8 mouse cellular contexts compared by ENCODE assay signal in genomic region chr12:100529172-100529571, GRCm38 (mm10). TPM values are rescaled to one million over a fixed set of nuclear protein-coding genes. Genes with fewer than 3 reads are reported as not detected.
DNase-seq lines count a peak whose midpoint lies in the region; ATAC-seq and TF ChIP-seq lines count a peak whose summit lies in the region.

No protein-coding gene starts in this region.

- TF ChIP-seq CTCF in forebrain, postnatal 0 days (IDR thresholded peaks at IDR 0.05; ENCODE audit: low read depth): no peak
- TF ChIP-seq CTCF in E14TG2a.4 (conservative IDR thresholded peaks at IDR 0.05; ENCODE audit: low read length): no peak

- intact Hi-C loops in heart, postnatal 14 days (cut with DNase I): no loop called here

- no peak overlapping the region for H3K4me2 ChIP-seq in forebrain, embryonic 11.5 days (ENCODE audit: low read depth, low read length, severe bottlenecking)
- H3K4me2 ChIP-seq in forebrain, postnatal 0 days (ENCODE audit: low read depth): no peak overlapping the region

- no peak overlapping the region for H3K27ac ChIP-seq in forebrain, embryonic 11.5 days (ENCODE audit: low read depth, low read length)
- H3K27ac ChIP-seq in forebrain, postnatal 0 days (ENCODE audit: low read depth, low read length): no peak overlapping the region

- H3K36me3 ChIP-seq in forebrain, embryonic 11.5 days (ENCODE audit: control insufficient read depth, insufficient read depth, low read length): no peaks in the 10 kb centered on the region
- no peaks in the 10 kb centered on the region for H3K36me3 ChIP-seq in forebrain, postnatal 0 days (ENCODE audit: insufficient read depth)
- no peaks in the 10 kb centered on the region for H3K36me3 ChIP-seq in E14TG2a.4 (ENCODE audit: insufficient read depth, low read length)

- ATAC-seq in forebrain, embryonic 11.5 days (replicated peaks; ENCODE audit: low FRiP score): no peak
- ATAC-seq in forebrain, postnatal 0 days: no peak

- no peaks in the 10 kb centered on the region for H3K27me3 ChIP-seq in forebrain, embryonic 11.5 days (ENCODE audit: control insufficient read depth, insufficient read depth, low read length)
- H3K27me3 ChIP-seq in forebrain, postnatal 0 days (ENCODE audit: insufficient read depth, low read length): no peaks in the 10 kb centered on the region
- H3K27me3 ChIP-seq in E14TG2a.4 (ENCODE audit: insufficient read depth, low read length): no peaks in the 10 kb centered on the region

- peak; percentile 62 for DNase-seq in forebrain, embryonic 11.5 days (ENCODE audit: low spot score)
- DNase-seq in forebrain, postnatal 0 days: no peak
- peak; percentile 74 for DNase-seq in embryo, embryonic 9.5 days (ENCODE audit: extremely low spot score)
- peak; percentile 69 to 75 for DNase-seq in heart, postnatal 14 days
- DNase-seq in lung, postnatal 4 days: peak; percentile 60 to 65
- no peak for DNase-seq in cerebellum, adult 18-20 months
- DNase-seq in thymus, postnatal 25 days: no peak

- no peak overlapping the region for H3K4me3 ChIP-seq in forebrain, embryonic 11.5 days (ENCODE audit: low read depth, low read length)
- no peak overlapping the region for H3K4me3 ChIP-seq in forebrain, postnatal 0 days (ENCODE audit: low read depth, low read length)
- peak overlapping the region; percentile 37 for H3K4me3 ChIP-seq in E14TG2a.4 (replicated peaks; ENCODE audit: low read length)

- no peaks in the 10 kb centered on the region for H3K9me3 ChIP-seq in forebrain, embryonic 11.5 days (ENCODE audit: control insufficient read depth, low read length)
- no peaks in the 10 kb centered on the region for H3K9me3 ChIP-seq in forebrain, postnatal 0 days (ENCODE audit: low read length)
- no peaks in the 10 kb centered on the region for H3K9me3 ChIP-seq in E14TG2a.4 (ENCODE audit: low read length)

- no peak overlapping the region for H3K9ac ChIP-seq in forebrain, embryonic 11.5 days (ENCODE audit: low read length)
- H3K9ac ChIP-seq in forebrain, postnatal 0 days: no peak overlapping the region

- H3K4me1 ChIP-seq in forebrain, embryonic 11.5 days (replicated peaks; ENCODE audit: control insufficient read depth, insufficient read depth, low read length): 0 out of 2 replicates have a peak, but pooled peaks cover 3% of the 10 kb centered on the region
- peaks cover 9% of the 10 kb centered on the region for H3K4me1 ChIP-seq in forebrain, postnatal 0 days (ENCODE audit: insufficient read depth)
- H3K4me1 ChIP-seq in E14TG2a.4 (replicated peaks; ENCODE audit: low read depth, low read length): peaks cover 88% of the 10 kb centered on the region

- 26% methylated on average over 8 of the region's 8 CpGs for WGBS in forebrain, embryonic 11.5 days
- 40% methylated on average over 8 of the region's 8 CpGs for WGBS in forebrain, postnatal 0 days

RNA-seq across cellular contexts. Expression of gene Ttc7b, which starts 8.5 kb away (rescaled TPM):
- polyA plus RNA-seq in forebrain, embryonic 11.5 days (2014; fragmentation: Nextera tagmentation; extraction: Ambion mirVana): 9.5 and 12.0 TPM in 2 replicates
- total RNA-seq in forebrain, postnatal 0 days (2014; rRNA removed): 39.6 and 42.2 TPM in 2 replicates
- 7.5 and 10.8 TPM in 2 replicates for polyA plus RNA-seq in forebrain, postnatal 0 days (2015; fragmentation: Nextera tagmentation; extraction: Ambion mirVana)
- total RNA-seq in heart, postnatal 14 days (2021): 10 to 100 TPM; 65.8 to 73.1 TPM

Comparison
In these comparisons a context has a peak if more than half of its experiments do, and no peak if none do; other contexts are left out.
1. DNase-seq: peak in forebrain, embryonic 11.5 days (single experiment), embryo, embryonic 9.5 days (single experiment), heart, postnatal 14 days (2 of 2) and lung, postnatal 4 days (2 of 2); none in forebrain, postnatal 0 days (single experiment), cerebellum, adult 18-20 months (0 of 2) and thymus, postnatal 25 days (single experiment).